Mouse (Mus musculus) NIH3T3 (cell line): Measurements from ENCODE around the gene Gtf2i.

Source experiments
- DNase-seq: peaks from one replicate; pipeline ENCODE4 v3.0.0-alpha.2; 2012; ENCODE audit warnings: low read depth

The Gtf2i gene

DNA sequence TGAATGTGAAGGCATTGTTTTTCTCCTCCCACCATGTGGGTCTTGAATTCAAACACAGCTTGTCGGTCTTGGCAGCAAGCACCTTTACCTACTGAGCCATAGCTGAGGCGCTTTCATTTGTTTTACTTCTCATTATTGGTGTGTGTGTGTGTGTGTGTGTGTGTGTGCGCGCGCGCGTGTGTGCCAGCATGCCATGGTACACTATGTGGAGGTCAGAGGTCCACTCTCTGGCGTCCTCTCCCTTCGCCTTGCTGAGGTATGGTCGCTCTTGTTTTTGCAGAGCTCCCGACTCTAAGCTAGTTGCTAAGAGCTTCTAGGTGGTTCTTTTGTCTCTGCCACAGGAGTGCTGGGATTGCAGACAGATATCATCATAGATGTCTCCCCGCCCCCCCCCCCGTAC is 7.8 kb upstream of the Gtf2i start:
- DNase-seq, result no peak

DNA sequence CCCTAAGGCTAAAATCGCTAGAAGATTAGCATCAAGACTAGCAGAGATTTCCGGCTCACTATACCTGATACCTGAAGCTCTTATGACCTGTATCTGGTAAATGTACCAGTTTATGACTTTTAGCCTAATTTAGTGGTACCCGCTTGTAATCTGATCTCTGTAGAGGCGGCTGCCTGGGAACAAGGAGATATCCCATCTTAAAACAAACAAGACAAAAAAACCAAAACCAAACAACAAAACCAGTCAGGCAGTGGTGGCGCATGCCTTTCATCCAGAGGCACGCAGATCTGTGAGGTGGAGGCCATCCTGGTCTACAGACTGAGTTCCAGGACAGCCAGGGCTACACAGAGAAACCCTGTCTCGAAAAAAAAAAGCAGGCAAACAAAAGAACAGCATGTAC is 7.1 kb upstream of the Gtf2i start:
- DNase-seq, result no peak

DNA sequence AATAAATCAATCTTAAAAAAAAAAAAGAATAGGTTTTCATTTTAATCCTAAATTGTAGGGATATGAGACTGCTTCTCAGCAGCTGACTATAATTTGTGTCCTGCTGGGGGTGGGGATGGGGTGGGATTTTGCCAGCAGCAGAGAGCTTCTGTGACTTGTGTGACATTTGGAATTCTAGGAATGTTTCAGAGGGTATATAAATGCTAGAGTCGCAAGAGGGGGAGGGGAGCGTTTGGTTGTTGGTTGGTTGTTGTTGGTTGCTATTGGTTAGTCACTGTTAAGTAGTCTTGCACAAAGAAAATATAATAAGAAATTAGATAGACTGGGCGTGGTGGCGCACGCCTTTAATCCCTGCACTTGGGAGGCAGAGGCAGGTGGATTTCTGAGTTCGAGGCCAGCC is 4.3 kb upstream of the Gtf2i start:
- peak; percentile 14 for DNase-seq

DNA sequence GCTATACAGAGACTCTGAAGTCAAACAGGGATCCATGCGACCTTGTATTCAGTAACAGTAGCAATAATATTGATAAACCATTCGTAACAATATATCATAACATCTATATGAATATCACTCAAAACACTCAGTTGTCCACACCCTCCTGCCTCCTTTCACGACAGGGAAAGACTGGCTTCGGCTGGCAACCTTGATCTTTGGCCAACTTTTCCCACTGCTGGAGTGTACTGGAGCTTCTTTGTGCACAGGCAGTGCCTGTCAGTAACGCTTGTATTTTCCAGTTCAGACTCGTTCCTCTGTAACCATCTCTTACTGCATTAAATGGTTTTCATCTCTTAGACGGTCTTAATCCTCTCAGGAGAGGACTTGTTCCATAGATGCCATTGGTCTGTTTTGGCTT is 2.2 kb upstream of the Gtf2i start:
- no peak for DNase-seq

DNA sequence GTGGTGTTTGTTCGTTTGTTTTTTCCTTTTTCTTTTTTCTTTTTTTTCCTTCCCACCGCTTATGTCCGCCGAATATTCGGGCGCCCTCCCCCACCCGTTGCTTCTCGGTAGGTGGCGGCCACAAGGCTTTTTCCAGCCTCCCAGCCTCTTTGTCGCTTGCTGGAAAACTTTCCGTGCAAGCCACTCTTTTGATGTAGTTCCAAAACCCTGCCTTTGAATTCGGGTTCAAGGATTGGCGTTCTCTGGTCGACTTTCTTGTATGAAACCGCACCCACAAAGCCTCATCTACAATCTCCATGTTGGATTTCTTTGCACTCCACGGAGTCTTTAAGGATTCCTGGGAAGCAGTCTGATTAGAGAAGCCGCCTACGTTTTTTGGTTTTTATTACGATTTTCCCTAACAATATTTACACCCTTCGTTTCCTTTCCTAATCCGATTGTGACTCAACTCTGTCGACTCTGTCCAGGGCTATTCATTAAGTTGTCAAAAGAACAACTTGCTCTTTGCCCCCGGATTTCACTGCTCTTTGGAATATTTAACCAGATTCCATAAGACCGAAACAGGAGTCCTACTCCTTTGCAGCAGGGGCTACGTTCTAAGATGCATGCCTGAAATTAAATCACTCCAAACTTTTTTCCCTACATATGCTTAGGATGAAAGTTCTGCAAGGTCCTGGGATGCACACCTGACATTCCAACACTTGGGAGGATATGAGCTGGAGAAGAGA is 1.2 kb upstream of the Gtf2i start:
- peak; percentile 77 for DNase-seq

DNA sequence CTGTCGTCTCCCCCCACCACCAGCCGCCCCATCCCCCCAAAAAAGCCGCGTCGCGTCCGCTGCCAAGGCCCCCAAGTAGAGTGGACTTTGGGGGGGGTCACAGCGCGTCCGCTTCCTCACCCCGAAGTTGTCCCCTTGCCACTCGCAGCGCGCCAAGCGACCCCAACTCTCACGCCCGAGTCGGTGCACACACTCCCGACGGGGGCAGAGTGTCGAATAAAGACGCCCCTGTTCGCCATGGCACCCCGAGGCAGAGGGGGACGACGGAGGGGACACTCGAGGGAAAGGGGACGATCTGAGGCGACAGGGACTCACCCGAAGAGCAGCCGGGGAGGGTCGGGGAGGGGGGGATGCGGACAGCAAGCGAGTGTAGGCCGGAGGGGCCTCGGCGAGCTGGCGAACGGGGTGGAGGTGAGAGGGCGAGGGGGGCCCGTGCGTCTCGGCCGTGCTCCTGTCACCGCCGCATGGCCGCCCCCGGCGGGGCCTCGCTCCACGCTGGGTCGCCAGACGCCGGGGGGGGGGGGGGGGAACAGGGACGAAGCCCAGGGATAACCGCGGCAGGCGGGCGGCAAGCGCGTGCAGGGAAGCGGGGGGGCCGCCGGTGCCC is 389 bp downstream of the Gtf2i start:
- no peak for DNase-seq

DNA sequence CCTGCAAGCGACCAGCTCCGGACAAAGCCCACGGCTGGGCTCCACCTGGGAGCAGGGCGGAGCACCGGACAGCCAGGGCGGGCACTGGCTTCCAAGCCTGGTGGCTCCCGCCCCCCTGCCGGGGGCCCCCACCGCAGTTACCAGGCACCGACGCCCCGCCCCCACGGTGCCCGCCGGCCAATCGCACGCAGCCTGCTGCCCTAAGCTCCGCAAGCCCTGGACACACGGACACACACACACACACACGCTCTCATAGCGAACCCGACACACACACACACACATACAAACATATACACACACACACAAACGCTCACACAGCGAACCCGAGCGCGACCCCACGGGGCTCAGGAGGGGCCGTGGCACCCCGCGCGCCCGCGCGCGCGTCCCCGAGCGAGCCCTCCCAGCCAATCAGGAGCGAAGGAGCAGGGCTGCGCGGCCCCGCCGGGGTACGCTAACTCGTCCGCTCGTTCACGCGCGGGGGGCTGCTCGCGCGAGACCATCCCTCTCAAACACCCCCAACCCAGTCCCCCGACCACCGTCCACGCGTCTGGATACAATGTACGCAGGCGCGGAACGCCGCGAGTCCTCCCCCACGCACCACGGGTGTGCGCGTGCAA is 1.0 kb downstream of the Gtf2i start:
- DNase-seq, result peak; percentile 98

DNA sequence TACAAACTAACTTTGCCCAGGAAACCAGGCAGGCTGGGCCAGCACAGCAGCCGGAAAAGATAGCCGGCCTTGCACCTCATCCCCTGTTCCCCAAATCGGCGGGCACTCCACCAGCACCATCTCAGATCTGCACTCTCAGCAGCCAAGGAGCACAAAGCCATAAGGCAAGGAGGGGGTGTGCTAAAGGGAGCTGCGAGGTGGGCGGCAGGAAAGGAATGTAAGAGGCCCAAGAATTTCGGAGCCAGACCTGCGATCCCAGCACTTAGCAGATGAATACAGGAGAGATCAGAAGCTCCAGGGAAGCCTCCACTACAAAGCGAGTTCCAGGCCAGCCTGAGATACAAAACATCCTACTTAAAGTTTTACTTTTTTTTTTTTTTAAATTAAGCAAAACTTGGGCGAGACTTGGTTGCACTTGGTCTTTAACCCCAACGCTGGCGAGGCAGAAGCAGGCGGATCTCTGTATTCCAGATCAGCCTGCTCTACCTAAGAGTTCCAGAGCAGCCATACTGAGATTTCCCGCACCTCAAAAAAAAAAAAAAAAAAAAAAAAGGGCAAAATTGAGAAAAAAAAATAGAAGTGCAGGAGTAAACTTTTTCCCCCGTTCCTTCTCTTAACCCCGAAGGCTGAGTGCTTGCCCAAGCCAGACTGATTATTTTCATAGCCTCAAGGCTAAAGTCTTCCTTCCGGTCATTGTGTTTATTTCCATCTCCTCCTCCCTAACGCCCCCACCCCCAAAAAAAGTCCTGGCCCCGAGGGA is 1.7 kb downstream of the Gtf2i start:
- DNase-seq, result peak; percentile 17

DNA sequence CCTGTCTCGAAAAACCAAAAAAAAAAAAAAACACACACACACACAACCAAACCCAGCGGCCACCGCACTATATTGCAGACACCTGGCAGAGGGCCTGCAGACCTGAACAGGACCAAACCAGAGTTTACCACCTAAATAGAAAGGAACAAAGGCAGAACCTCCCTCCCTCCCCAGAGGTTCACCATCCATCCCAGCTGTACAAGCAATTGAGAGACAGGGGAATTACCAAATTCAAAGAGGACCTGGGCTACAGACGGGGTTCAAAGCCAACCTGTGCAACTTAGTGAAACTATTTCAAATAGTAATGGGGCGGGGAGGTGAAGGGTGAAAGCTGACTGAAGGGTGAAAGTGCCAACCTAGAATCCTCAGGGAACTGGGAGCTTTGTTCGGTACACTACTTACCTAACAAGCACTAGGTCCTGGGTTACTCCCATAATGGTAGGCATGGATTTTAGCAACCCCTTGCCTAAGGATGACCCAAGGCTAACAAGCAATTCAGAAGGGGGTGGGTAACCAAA is 2.6 kb downstream of the Gtf2i start:
- DNase-seq, result no peak

DNA sequence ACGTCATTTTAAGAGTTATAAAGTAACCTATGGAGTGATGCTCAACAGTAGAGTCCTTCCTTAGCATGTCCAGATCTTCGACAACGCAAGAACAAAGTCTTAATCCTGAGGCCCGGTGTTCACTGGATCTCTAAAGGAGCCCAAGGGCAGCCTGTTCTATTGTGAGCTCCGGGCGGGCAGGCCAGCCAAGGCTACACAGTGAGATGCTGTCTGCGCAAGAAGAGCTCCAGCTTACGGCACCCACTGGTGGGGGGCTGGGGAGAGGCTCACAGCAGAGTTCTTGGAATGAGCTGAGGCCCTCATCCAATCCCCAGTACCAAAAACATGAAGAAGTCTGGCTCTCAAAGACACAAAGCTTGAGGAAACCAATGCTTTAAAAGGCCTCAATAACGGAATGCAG is 4.4 kb downstream of the Gtf2i start:
- DNase-seq, result no peak

DNA sequence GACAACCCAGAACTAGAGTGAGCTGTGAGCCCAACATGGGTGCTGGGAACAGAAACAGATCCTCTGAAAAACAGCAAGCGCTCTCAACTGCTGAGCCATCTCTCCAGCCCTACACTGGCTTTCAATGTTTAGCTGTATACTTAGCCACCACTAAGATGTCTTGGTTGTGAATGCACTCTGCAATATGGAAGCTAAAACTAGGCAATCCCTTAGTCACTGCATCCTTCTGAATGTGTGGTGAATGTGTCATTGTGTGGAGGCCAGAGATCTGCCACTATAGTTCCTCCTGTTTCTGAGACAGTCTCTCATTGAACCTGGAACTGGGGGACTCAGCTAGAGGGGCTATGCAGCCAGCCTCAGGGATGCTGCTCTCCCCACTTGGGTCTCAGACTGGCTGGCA is 5.2 kb downstream of the Gtf2i start:
- no peak for DNase-seq

DNA sequence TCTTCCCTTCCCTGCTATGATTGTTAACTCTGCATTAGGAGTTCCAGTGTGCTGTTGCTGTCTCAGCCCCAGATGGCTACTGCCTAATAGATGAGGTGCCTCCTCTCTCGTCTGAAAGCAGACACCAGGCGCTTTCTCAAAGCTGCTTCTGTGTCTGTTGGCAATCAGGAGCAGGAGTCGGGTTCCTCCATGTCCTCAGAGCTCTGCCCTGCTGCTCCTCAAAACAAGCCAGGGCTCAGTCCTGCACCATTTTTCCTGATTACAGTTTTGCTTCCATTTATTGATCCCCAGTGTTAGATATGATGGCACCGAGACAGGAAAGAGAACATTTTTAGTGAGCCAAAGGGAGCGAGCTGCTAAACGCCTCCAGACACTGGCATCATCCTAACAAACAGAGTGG is 9.9 kb downstream of the Gtf2i start:
- DNase-seq, result no peak

DNA sequence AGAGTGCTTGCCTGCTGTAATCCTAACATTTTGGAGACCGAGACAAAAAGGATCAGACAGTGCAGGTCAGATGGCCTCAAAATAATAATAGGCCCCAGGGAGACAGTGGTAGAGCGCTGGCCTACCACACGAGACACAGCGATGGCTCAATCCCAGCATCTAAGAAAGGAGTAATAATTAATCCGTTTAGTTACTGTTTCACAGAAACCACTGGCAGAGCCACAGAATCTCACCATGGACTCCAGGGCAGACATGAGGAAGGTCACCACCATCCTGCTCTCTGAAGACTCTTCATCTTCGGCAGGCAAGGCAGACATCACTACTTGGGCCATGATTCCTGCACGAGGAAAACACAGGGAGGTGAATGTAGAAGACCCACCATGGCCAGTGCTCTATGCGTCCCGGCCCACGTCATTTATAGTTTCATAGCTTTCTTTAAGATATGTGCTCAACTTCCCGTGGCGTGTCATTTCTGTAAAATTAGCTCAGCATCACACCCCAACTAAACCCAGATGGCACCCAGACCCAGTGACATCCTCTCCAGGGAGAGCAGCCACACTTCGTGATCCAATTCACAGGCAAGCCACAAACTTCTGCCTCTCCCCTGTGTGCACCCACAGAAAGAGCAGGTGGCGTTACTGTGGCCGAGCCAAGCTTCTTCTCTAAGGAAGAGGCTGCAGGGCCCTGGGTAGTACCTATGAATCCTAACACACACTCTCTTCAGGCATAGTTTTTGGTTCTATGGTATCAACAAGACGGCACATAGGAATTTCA is 19.1 kb downstream of the Gtf2i start:
- no peak for DNase-seq

DNA sequence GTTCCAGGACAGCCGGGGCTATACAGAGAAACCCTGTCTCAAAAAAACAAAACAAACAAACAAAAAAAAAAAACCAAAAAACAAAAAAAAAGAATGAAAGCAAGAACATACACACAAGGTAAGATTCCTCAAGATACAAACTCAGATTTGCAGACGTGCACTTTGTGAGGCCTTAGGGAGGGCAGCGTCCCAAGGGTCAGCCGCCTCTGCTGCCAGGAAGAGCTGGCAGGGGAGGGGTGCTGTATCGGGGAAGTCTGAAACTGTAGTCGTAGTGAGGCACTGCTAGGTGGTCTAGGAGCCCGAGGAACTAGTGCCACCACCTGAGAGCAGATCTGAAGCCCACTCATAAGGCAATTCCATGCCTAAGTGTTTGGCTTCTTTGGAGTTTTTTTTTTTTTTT is 20.0 kb downstream of the Gtf2i start:
- no peak for DNase-seq

DNA sequence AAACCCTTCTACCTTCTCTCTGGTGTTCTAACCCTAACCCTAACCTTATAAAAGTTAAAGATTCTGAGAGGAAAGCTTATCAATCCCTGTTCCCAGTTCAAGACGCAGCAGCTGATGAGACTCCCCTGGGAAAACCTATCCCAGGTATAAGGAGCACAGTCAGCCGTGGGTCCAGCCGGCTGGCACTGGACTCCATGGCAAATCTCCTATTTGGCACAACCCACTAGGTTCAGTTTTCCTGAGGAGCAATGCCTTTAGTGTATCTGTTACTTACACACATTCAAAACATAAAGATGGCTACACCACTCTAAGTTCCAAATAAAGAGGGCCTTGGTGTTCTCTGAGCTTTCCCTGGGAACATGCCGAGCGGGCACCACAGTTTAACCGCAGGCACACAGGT is 23.5 kb downstream of the Gtf2i start:
- DNase-seq, result no peak

DNA sequence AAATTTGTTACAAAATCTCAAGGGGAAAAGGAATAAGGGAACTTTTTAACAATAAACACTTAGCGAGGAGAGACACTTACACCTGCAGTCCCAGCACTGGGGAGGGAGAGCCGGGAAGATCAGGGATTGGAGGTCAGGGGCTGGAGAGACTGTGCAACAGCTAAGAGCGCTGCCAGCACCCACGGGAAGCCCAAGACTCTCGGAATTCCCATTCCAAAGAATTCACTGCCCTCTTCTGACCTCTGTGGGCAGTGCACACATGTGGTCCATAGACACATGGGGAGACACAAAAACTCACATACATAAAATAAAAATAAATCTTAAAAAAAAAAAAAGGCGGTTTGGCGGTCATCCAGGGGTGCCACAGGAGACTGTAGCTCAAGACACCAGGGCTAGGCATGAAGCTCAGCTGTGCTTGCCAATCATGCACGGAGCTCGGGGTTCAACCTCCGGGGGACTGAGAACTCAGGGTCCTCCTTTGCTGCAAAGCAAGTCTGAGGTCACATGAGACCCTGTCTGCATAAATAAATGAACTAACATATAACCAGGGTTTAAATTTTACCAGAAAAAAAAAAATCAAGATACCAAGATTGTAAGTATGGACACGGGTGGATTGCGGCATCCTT is 24.5 kb downstream of the Gtf2i start:
- no peak for DNase-seq

DNA sequence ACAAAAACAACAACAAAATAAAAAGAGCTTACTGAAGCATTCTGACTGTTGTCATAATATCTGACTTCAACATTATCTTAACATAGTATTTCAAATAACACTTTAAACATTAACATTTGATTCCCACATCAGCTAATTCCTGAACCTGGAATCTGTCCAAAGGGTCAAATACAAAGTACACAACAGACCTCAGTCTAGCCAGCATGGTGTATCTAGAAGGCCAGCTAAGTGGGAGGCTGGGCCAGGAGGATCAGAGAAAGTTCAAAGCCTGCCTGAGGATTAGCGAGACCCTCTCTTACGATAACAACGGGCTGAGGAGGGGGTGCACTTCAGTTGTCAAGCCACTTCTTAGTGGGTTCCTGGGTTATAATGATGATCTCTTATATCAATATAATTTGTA is 26.5 kb downstream of the Gtf2i start:
- DNase-seq, result no peak

DNA sequence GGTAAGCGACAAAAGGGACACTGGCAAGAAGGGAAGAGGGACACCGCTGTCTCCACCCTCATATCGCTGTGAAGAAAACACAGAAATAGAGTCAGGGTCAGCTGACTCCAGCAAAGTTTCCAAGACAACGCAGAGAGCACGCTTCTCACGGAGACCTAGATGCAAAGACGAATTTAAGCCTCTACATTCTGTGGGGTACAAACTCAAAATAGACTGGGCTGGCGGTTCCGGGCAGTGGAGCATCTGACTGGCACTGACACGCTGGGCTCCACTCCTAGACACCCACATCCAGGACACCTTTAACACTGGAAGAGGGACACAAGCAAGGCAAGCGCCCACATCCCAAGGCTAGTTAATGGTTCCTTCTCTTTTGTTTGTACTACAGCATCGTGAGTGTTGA is 29.6 kb downstream of the Gtf2i start:
- DNase-seq, result no peak

DNA sequence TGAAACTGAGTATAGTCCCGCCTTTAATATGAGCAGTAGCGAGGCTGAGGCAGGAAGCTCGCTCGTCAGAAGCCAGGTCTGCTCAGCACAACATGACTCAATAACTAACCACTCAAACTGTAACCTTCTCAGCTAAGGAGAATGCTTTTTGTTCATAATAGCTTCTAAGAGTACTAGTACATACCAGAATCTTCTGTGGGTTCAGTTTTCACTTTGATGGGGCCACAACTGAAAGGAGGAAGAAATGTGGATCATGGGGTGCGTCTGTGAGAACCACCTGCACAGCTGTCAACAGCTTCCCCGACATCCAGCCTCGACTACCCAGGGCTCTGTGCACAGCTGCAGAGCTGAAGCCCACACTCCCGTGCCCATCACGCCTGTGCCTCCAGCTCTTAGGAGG is 32.0 kb downstream of the Gtf2i start:
- DNase-seq, result no peak

DNA sequence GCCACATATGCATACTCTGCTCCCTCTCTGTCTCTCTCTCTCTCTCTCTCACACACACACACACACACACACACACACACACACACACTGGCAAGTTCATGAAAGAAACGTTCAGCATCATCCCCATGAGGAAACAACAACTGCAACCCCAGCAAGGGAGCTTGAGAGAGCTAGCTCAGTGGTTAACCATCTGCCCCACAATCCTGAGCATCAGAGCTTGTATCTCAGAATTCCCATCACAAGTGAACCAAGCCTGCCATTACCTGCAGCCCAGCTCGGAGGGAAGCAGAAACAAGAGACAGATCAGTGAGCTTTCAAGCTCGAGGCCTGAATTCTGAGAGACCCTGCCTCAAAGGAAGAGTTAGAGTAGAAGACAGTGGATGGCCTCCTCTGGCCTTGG is 32.5 kb downstream of the Gtf2i start:
- DNase-seq, result no peak

DNA sequence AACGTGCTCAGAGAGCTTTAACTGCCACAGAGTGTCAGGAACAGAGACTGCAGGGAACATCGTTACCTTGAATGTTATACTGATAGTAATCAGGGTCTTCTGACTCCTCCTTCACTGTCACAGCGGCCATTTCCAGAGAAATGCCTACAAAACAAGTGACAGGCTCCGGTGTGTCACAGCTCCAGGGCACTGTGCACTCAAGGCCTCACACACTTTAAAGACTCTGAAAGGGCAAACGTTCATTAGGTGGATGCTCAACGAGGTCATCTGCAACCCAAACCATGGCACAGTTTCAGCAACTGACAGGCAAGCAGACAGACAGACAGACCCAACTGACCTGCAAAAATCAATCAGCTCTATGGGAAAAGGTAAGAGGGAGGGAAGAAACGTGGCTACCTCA is 35.2 kb downstream of the Gtf2i start:
- DNase-seq, result no peak

DNA sequence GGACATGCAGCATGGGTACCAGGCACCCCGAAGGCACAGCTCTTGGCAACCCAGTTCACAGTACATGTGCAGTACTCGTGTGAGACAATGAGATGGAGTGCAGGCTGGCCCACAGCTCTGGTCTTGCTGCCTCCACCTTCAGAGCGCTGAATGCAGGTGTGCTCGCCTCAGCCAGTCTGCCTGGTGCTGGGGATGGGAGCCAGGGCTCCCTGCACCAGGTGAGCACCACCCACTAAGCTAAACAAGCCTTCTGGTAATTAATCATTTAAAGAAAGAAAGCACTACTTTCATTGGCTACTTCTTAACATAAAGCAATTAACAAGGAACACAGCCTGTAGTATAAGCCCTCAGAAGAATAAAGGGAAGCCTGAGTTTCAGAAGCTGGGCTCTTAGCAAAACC is 37.5 kb downstream of the Gtf2i start:
- DNase-seq, result no peak
